ENCODE assay signal across 9 mouse cellular contexts in the genomic region with DNA sequence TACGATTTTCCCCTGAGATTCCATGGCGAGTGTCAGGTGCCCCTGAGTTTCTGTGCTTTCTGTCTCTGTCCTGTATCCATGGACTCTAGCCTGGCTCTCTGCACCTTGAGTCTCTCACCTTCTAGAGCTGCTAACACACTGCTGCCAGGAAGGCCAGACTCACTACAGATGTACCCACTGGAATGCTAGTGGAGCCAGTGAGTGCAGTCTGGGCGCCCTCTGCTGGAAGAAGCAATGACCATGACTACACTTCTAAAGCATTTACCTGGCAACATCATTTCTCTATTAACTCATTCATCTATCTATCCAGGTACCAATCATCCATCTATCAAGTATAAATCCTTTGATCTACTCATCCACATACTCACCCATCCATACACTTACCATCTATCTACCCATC. TPM values are rescaled to one million over a fixed set of nuclear protein-coding genes. Genes with fewer than 3 reads are reported as not detected.
A peak's percentile ranks its signal among the peaks of the same experiment; 100 is the strongest.
DNase-seq lines count a peak whose midpoint lies in the region; ATAC-seq and TF ChIP-seq lines count a peak whose summit lies in the region.
"Had no signal": no experiment of that assay in that cellular context is flagged by ENCODE, and none has a peak within 500 bp of the region (broad histone marks: within the 10 kb centered on the region; RNA-seq: fewer than 3 reads in every experiment).

No protein-coding gene starts in this region.

- TF ChIP-seq POLR2A in kidney, adult 2 months (IDR thresholded peaks at IDR 0.05; ENCODE audit: low read depth, low read length): no peak

- H3K4me3 ChIP-seq in liver, embryonic 11.5 days (ENCODE audit: low read depth, low read length): no peak overlapping the region
- no peak overlapping the region for H3K4me3 ChIP-seq in kidney, adult 2 months (ENCODE audit: insufficient read depth, low read depth, low read length)
- H3K4me3 ChIP-seq in neural tube, embryonic 11.5 days (ENCODE audit: low read depth, low read length): no peak overlapping the region

- H3K36me3 ChIP-seq in liver, embryonic 11.5 days (ENCODE audit: control insufficient read depth, insufficient read depth, low read length): no peaks in the 10 kb centered on the region
- no peaks in the 10 kb centered on the region for H3K36me3 ChIP-seq in kidney, adult 2 months (ENCODE audit: control insufficient read depth, insufficient read depth, low read length)
- no peaks in the 10 kb centered on the region for H3K36me3 ChIP-seq in neural tube, embryonic 11.5 days (ENCODE audit: control insufficient read depth, insufficient read depth, low read length)

- peak; percentile 97 for TF ChIP-seq CTCF in kidney, adult 2 months (conservative IDR thresholded peaks at IDR 0.05; ENCODE audit: insufficient read depth, insufficient read length, low read depth, low read length)

- H3K27ac ChIP-seq in liver, embryonic 11.5 days (ENCODE audit: low read depth, low read length): no peak overlapping the region
- no peak overlapping the region for H3K27ac ChIP-seq in kidney, adult 2 months (ENCODE audit: insufficient read depth, low read depth, low read length)
- H3K27ac ChIP-seq in neural tube, embryonic 11.5 days (ENCODE audit: low read depth, low read length): no peak overlapping the region

- DNase-seq in liver: peak; percentile 62
- no peak for DNase-seq in liver, embryonic 11.5 days (ENCODE audit: low spot score)
- DNase-seq in embryo, embryonic 10.5 days (ENCODE audit: low spot score): peak; percentile 80
- DNase-seq in gastrocnemius, postnatal 25 days: peak; percentile 33
- DNase-seq in kidney, adult 2 months: peak; percentile 73
- peak; percentile 40 to 52 for DNase-seq in left cerebral cortex, postnatal 36 days (ENCODE audit: low spot score in 2 of 2)
- DNase-seq in neural tube, embryonic 11.5 days (ENCODE audit: low spot score): peak; percentile 75
- DNase-seq in thymus, postnatal 0 days (ENCODE audit: low spot score): peak; percentile 39

- WGBS in liver, embryonic 11.5 days: 47% methylated on average over 3 of the region's 3 CpGs
- 57% methylated on average over 3 of the region's 3 CpGs for WGBS in kidney, adult 2 months
- 39% methylated on average over 3 of the region's 3 CpGs for WGBS in neural tube, embryonic 11.5 days

- no peak for ATAC-seq in liver, embryonic 11.5 days (replicated peaks; ENCODE audit: low FRiP score)
- ATAC-seq in neural tube, embryonic 11.5 days (ENCODE audit: insufficient read depth, low FRiP score, low TSS enrichment): no peak

- no peaks in the 10 kb centered on the region for H3K27me3 ChIP-seq in liver, embryonic 11.5 days (replicated peaks; ENCODE audit: control insufficient read depth, insufficient read depth, low read length)
- no peaks in the 10 kb centered on the region for H3K27me3 ChIP-seq in kidney, adult 2 months (replicated peaks; ENCODE audit: control insufficient read depth, insufficient read depth, low read length)
- H3K27me3 ChIP-seq in neural tube, embryonic 11.5 days (ENCODE audit: control insufficient read depth, insufficient read depth, low read length): no peaks in the 10 kb centered on the region

- no peaks in the 10 kb centered on the region for H3K9me3 ChIP-seq in liver, embryonic 11.5 days (ENCODE audit: control insufficient read depth, low read length)
- H3K9me3 ChIP-seq in neural tube, embryonic 11.5 days (ENCODE audit: control insufficient read depth, low read length): no peaks in the 10 kb centered on the region

- intact Hi-C loops in left cerebral cortex, postnatal 36 days (cut with DNase I): loop anchor here (1.0 to 10.0 kb wide), 2 partner anchors 81 to 276 kb away; no protein-coding TSS in a partner anchor

- no peaks in the 10 kb centered on the region for H3K4me1 ChIP-seq in liver, embryonic 11.5 days (replicated peaks; ENCODE audit: control insufficient read depth, insufficient read depth, low read length)
- no peaks in the 10 kb centered on the region for H3K4me1 ChIP-seq in kidney, adult 2 months (ENCODE audit: control insufficient read depth, insufficient read depth, low read length)
- no peaks in the 10 kb centered on the region for H3K4me1 ChIP-seq in neural tube, embryonic 11.5 days (ENCODE audit: control insufficient read depth, insufficient read depth, low read length)

- no peak overlapping the region for H3K4me2 ChIP-seq in liver, embryonic 11.5 days
- no peak overlapping the region for H3K4me2 ChIP-seq in neural tube, embryonic 11.5 days (ENCODE audit: low read depth)

- no peak overlapping the region for H3K9ac ChIP-seq in liver, embryonic 11.5 days (ENCODE audit: low read depth, low read length)
- no peak overlapping the region for H3K9ac ChIP-seq in neural tube, embryonic 11.5 days (ENCODE audit: low read length)

RNA-seq across cellular contexts. Expression of a gene that starts 9.4 kb away (rescaled TPM):
- polyA plus RNA-seq in liver, embryonic 11.5 days (2014; fragmentation: Nextera tagmentation; extraction: Ambion mirVana): not detected in 2 replicates
- total RNA-seq in gastrocnemius, postnatal 25 days (2021): under 1 TPM in 1 of 2 experiments, not detected in 1; 0.15 TPM
- not detected in 2 replicates for polyA plus RNA-seq in kidney, adult 2 months (2012; rRNA removed)
- total RNA-seq in left cerebral cortex, postnatal 36 days (2021): under 1 TPM in 1 of 2 experiments, not detected in 1; 0.11 TPM
- polyA plus RNA-seq in neural tube, embryonic 11.5 days (2014; fragmentation: Nextera tagmentation; extraction: Ambion mirVana): not detected in 2 replicates
- not detected in 2 replicates for polyA plus RNA-seq in thymus, postnatal 0 days (2015; fragmentation: Nextera tagmentation; extraction: Ambion mirVana)
- polyA plus RNA-seq: liver, embryonic 16.5 days had no signal

RNA-seq across cellular contexts. Expression of a gene that starts 58.3 kb away (rescaled TPM):
- 17.1 and 21.0 TPM in 2 replicates for polyA plus RNA-seq in liver, embryonic 11.5 days (2014; fragmentation: Nextera tagmentation; extraction: Ambion mirVana)
- 1 to 10 TPM; 4.9 to 5.0 TPM for total RNA-seq in gastrocnemius, postnatal 25 days (2021)
- polyA plus RNA-seq in kidney, adult 2 months (2012; rRNA removed): 22.1 and 24.7 TPM in 2 replicates
- 1 to 10 TPM; 5.8 to 6.0 TPM for total RNA-seq in left cerebral cortex, postnatal 36 days (2021)
- polyA plus RNA-seq in neural tube, embryonic 11.5 days (2014; fragmentation: Nextera tagmentation; extraction: Ambion mirVana): 4.5 and 6.4 TPM in 2 replicates
- polyA plus RNA-seq in thymus, postnatal 0 days (2015; fragmentation: Nextera tagmentation; extraction: Ambion mirVana): 3.0 and 3.4 TPM in 2 replicates
